Mouse (Mus musculus): ENCODE measurements around the gene Mpped1.

Mpped1 gene

GRCm38 (mm10) chr15:83883821-83884220 lies 104.6 kb downstream of the Mpped1 start:
- no peak for DNase-seq (ENCODE audit: low spot score in 2 of 2)

GRCm38 (mm10) chr15:83884291-83884690 lies 105.0 kb downstream of the Mpped1 start:
- DNase-seq (ENCODE audit: low spot score in 2 of 2), result no peak

- DNase-seq (ENCODE audit: low spot score in 2 of 2), result no peak
Measured at GRCm38 (mm10) chr15:83892871-83893270, 113.6 kb downstream of the Mpped1 start.

- no peak for DNase-seq (ENCODE audit: low spot score in 2 of 2)
Measured at GRCm38 (mm10) chr15:83894261-83894660, 115.0 kb downstream of the Mpped1 start.

- no peak for DNase-seq (ENCODE audit: low spot score in 2 of 2)
Measured at GRCm38 (mm10) chr15:83896011-83896410, 116.7 kb downstream of the Mpped1 start.

GRCm38 (mm10) chr15:83897286-83897685 lies 118.0 kb downstream of the Mpped1 start:
- DNase-seq (ENCODE audit: low spot score in 2 of 2), result peak; percentile 74 to 87

GRCm38 (mm10) chr15:83906472-83906871 lies 127.2 kb downstream of the Mpped1 start:
- no peak for DNase-seq (ENCODE audit: low spot score in 2 of 2)

Data from right cerebral cortex, postnatal 10 days (tissue).